Mouse (Mus musculus) heart, postnatal 10 days (tissue): ENCODE results near the gene Smchd1. TPM values are rescaled to one million over a fixed set of nuclear protein-coding genes. Genes with fewer than 3 reads are reported as not detected.

Experiments used
- DNase-seq, 2 experiments: peaks; one replicate each; pipeline ENCODE4 v3.0.0; 2021
- intact Hi-C: fragments of 180-260 bp; cut with DNase I; formaldehyde crosslinking; loops from one replicate; pipeline ENCODE4 v1.15.1; 2025
- total RNA-seq, 2 experiments: library from RNA; stranded (reverse); gene quantifications; 2 replicates each; pipeline ENCODE4 v1.2.3; 2021

The Smchd1 gene
- 10 to 100 TPM; 28.4 to 28.5 TPM for total RNA-seq

- intact Hi-C loops: loop anchor here (2.0 to 10.0 kb wide), 2 partner anchors 52 to 140 kb away; partner anchors contain the start of genes Ndc80 and Wdr43
- DNase-seq: peak; percentile 94 to 97
These were observed at the start of gene Smchd1 for GRCm38 (mm10) chr17:71474762-71475704. Gene Smchd1 (minus strand): TSS chr17:71475343.

DNA sequence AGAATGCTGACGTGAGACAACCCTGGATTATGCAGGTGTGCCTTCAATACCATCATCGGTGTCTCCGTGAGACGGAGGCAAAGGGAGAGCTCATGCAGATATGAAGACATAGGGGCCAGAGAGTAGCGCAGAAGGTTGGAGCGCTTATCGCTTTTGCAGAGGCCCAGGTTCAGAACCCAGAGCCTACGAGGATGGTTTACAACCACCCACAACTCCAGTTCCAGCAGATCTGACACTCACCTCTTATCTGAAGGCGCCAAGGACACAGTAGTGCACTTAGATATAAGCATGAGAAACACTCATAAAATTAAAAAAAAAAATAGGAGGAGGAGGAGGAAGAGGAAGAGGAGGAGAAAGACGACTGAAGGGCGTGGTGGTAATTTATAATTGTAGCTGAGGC lies 35.2 kb upstream of the Smchd1 start:
- DNase-seq: no peak
- intact Hi-C loops: no loop called here

DNA sequence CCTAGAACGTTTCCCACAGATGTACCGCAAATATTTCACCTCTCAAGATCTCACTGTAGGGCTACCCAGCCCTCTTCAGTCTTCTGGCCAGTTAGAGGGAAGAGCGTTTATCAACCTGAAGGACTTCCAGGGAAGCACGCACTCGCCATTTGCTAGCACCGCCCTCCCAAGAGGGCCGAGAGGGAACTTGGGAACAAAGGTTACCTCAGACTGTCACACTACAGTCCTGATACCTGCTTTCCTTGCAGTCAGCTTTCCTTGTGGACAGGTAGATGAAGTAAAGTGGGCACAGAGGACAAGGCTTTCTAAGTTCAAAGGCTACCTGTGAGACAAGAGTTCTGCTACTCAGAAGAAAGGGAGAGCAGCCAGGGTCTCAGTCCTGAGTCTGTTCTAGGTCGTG lies 31.7 kb upstream of the Smchd1 start:
- DNase-seq: no peak
- intact Hi-C loops: no loop called here

- intact Hi-C loops: no loop called here
- no peak for DNase-seq
These were observed 20.6 kb upstream of the Smchd1 start for GRCm38 (mm10) chr17:71495784-71496183.

DNA sequence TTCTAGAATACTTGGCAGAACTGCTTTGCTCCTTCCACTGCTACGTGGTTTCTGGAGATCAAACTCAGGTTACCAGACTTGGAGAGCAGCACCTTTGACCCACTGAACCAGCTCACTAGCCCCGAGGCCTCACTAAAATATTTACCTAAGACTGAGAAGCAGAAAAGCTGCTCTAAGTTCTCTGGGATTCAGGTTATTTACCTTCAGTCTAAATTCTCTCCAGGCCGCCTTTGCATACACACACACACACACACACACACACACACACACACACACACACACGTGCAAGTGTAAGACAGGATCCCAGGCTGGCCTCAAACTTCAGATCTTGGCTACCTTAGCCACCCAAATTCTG lies 16.2 kb upstream of the Smchd1 start:
- DNase-seq: no peak
- intact Hi-C loops: no loop called here

GRCm38 (mm10) chr17:71490666-71491331 lies 15.7 kb upstream of the Smchd1 start:
- intact Hi-C loops: no loop called here
- DNase-seq: no peak

DNA sequence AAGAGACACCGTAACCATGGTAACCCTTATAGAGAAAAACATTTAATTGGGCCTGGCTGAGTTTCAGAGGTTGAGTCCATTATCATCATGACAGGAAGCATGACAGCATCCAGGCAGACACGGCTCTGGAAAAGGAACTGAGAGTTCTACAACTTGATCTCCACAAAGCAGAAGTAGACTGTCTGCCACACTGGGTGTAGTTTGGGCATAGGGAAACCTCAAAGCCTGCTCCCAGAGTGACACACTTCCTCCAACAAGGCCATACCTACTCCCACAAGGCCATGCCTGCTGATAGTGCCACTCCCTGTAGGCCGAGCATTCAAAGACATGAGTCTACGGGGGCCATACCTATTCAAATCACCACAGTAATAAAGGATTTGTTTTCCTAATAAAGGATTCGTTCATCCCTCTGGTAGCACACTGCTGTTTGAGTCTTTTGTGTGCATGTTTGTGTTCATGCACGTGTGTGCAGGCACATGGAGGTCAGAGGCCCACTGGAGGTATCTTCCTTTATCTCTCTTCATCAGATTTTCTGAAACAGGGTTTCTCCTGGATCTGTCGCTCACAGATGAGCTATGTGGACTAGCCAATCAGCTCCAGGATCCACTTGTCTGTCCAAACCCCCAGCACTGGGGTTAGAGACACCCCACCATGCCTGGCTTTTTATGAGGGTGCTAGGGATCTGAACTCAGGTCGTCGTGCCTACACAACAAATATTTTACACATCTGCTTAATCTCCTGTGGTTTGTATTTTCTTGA lies 14.7 kb upstream of the Smchd1 start:
- DNase-seq: no peak

GRCm38 (mm10) chr17:71486231-71486851 lies 11.2 kb upstream of the Smchd1 start:
- intact Hi-C loops: no loop called here
- peak; percentile 22 to 25 for DNase-seq

More for the DNA sequence above, 14.7 kb upstream of the Smchd1 start:
- intact Hi-C loops: no loop called here

- peak; percentile 36 to 47 for DNase-seq
- intact Hi-C loops: no loop called here
These were observed 10.7 kb upstream of the Smchd1 start for GRCm38 (mm10) chr17:71485791-71486230.

DNA sequence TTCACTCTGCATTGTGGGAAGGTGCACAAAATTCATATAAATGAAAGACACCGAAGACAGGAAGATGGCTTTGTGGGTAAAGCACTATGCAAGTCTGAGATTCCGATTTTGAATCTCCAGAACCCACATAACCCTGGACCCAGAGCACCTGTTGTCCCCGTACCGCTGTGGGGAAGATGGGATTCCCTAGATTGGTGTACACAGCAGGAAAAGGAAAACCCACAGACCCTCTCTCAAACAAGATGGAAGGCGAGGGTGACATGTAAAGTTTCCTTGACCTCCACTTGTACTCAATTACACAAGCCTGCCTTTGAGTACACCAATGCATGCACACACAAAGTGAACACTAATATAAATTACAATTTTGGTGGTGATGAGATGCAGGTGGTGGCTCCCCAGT lies 9.6 kb upstream of the Smchd1 start:
- intact Hi-C loops: no loop called here

GRCm38 (mm10) chr17:71483418-71484060 lies 8.4 kb upstream of the Smchd1 start:
- no peak for DNase-seq
- intact Hi-C loops: no loop called here

More for the DNA sequence above, 9.6 kb upstream of the Smchd1 start:
- no peak for DNase-seq

GRCm38 (mm10) chr17:71479381-71479901 lies 4.3 kb upstream of the Smchd1 start:
- intact Hi-C loops: loop anchor here (10.0 kb wide), 1 partner anchor 135 kb away; the partner anchor contains the start of gene Wdr43
- DNase-seq: no peak

GRCm38 (mm10) chr17:71477481-71477880 lies 2.3 kb upstream of the Smchd1 start:
- DNase-seq: no peak
- intact Hi-C loops: loop anchor here (10.0 kb wide), 1 partner anchor 137 kb away; the partner anchor contains the start of gene Wdr43

DNA sequence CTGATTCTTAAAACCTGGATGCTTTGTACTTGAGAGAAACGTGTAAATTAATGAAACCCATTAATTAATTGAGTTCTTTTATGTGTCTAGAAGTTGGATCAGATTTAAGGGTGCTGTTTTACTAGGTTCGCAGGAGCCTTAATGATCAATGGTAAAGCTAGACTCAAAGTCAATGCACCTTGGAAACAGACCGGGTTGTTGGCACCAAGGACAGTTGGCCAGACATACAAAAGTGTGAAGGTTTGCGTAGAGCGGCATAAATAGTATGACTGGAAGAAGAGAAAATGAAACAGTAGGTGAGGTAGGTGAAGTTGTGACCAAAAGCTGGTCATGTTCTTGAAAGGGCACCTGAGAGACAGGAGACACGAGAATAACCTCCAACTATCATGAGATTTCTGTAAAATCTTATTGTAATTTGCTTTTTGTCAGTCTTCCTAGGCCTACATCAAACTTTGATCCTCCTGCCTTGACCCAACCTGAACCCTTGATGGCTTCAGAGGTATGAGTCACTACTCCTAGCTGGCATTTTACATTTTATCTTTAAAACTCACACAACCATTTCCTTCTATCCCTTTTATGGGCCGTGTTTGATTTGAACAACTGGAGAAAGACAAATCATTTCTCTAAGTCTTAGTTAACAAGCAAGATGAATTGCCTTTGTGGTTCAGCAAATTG lies 1.3 kb upstream of the Smchd1 start:
- no peak for DNase-seq
- intact Hi-C loops: loop anchor here (10.0 kb wide), 1 partner anchor 138 kb away; the partner anchor contains the start of gene Wdr43

DNA sequence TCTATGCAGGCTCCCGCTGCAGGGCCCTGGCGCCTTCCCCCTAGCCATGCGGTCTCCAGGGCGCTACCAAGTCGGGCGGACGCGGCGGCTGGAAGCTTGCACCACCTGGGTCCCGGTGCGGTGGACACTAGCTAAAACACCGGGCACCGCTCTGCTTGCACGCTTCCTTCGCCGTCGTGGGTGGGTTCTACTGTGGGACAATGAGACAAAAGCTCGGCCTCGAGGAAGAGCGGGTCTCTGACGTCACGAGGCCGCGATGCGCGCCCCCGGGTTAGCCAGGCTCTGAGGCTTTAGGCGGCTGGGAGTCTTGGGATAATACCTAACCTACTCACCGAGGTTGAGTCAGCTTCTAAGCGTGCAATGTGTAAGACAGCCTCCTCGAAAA lies 554 bp upstream of the Smchd1 start:
- DNase-seq: peak; percentile 70 to 80
- intact Hi-C loops: loop anchor here (2.0 to 10.0 kb wide), 2 partner anchors 51 to 139 kb away; partner anchors contain the start of genes Ndc80 and Wdr43

DNA sequence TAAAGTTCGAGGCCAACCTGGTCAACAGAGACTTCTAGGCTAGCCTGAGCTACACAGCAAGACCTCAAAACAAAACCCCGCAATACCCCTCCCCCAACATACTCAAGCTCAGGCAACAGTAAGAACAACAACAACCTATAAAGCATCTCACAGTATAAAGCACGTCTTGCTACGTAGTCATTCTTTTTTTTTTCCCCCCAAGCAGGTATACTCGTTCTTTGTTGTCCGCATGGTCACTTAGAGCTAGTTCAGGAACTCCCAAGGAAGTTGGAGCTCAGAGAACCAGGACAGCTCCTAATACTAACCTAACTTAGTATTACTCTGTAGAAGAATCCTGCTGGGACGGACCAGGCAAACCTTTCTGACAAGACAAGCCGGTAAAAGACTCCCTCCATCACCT lies 1.0 kb downstream of the Smchd1 start:
- no peak for DNase-seq
- intact Hi-C loops: loop anchor here (2.0 to 10.0 kb wide), 2 partner anchors 53 to 141 kb away; partner anchors contain the start of genes Ndc80 and Wdr43

DNA sequence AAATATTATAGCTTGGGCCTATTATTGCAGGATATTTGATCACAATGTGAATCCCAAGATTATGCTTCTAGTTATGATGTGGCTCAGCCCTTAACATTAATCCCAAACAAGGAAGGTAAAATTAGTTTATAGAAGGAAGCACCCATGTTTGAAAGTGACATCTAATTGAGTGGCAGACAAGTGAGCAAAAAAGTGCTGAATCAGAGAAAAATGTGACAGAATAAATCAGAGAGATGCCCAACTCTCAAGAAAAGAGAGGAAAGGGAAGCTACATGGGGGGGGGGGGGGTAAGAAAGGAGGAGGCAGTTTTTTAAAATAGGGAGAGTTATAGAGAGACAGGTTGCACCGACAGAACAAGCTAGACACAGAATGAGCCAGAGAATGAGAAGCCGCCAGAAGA lies 3.9 kb downstream of the Smchd1 start:
- no peak for DNase-seq
- intact Hi-C loops: loop anchor here (10.0 kb wide), 1 partner anchor 144 kb away; the partner anchor contains the start of gene Wdr43

DNA sequence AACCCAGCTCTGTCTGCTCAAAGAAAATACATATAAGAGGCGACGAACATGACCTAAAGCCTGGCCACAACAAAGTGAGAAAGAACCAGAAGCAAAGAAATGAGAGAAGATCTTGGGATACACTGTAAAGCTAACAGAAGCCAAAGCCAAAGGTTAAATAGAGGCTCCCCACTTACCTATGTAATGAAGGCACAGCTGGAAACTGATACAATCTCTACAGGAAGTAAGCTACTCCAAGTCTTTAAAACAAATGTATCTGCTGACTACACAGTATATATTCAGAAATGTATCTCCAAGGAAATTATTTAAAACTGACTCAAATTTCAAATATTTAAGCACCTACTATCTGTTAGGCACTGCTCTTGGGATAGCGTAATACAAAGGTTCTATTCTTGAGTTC lies 14.8 kb downstream of the Smchd1 start:
- intact Hi-C loops: no loop called here
- no peak for DNase-seq

DNA sequence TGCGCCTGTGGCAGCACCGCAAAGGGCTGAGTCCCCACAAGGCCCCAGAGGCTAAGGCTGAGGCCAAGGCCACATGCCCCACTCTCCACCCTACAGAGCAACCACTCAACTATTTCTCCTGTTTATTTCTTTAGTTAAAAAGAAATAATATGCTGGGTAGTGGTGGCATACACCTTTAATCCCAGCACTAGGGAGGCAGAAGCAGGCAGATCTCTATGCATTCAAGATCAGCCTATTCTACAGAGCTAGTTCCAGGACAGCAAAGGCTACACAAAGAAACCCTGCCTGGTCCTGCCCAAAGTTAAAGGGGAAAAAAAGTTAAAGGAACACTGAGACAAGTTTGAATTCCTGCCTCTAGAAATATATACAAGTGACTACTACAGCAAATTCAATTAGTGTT lies 15.3 kb downstream of the Smchd1 start, which contains the start of gene Gm4707:
Gene Gm4707, minus strand, starts transcription at position 101 of the 400 bp plus-strand sequence.
- DNase-seq: no peak
- intact Hi-C loops: no loop called here
